13 mouse cellular contexts compared by ENCODE assay signal in genomic region chr6:136612312-136612711, GRCm38 (mm10). TPM values are rescaled to one million over a fixed set of nuclear protein-coding genes. Genes with fewer than 3 reads are reported as not detected.
DNase-seq lines count a peak whose midpoint lies in the region; ATAC-seq and TF ChIP-seq lines count a peak whose summit lies in the region.
"Had no signal": no experiment of that assay in that cellular context is flagged by ENCODE, and none has a peak within 500 bp of the region (broad histone marks: within the 10 kb centered on the region; RNA-seq: fewer than 3 reads in every experiment).

No protein-coding gene starts in this region.

- H3K4me2 ChIP-seq in lung, postnatal 0 days (replicated peaks; ENCODE audit: low read depth, low read length), result no peak overlapping the region
- H3K4me2 ChIP-seq: heart, embryonic 11.5 days had no signal

- intact Hi-C loops in heart, adult 2 months (cut with DNase I), result no loop called here

- no peak overlapping the region for H3K27ac ChIP-seq in heart, adult 2 months
- H3K27ac ChIP-seq in lung, postnatal 0 days (ENCODE audit: low read length), result no peak overlapping the region
- H3K27ac ChIP-seq: embryonic facial prominence, embryonic 10.5 days; hindbrain, embryonic 10.5 days had no signal

- H3K27me3 ChIP-seq in heart, adult 2 months (ENCODE audit: control insufficient read depth, insufficient read depth, low read length), result no peaks in the 10 kb centered on the region
- no peaks in the 10 kb centered on the region for H3K27me3 ChIP-seq in lung, postnatal 0 days (replicated peaks; ENCODE audit: insufficient read depth, low read length)

- no peaks in the 10 kb centered on the region for H3K36me3 ChIP-seq in heart, adult 2 months (ENCODE audit: control insufficient read depth, insufficient read depth, low read length)
- H3K36me3 ChIP-seq in lung, postnatal 0 days (ENCODE audit: insufficient read depth, low read length), result peaks cover 18% of the 10 kb centered on the region

- no peaks in the 10 kb centered on the region for H3K9me3 ChIP-seq in lung, postnatal 0 days (ENCODE audit: low read length)

- no peaks in the 10 kb centered on the region for H3K79me2 ChIP-seq in heart, adult 2 months (replicated peaks; ENCODE audit: control insufficient read depth, insufficient read depth, low read length)

- H3K4me3 ChIP-seq in heart, adult 2 months, result no peak overlapping the region
- H3K4me3 ChIP-seq in lung, postnatal 0 days (ENCODE audit: low read depth, low read length), result no peak overlapping the region
- H3K4me3 ChIP-seq: embryonic facial prominence, embryonic 10.5 days; hindbrain, embryonic 10.5 days had no signal

- H3K9ac ChIP-seq in heart, adult 2 months (ENCODE audit: low read depth, low read length), result no peak overlapping the region
- H3K9ac ChIP-seq in lung, postnatal 0 days (replicated peaks; ENCODE audit: low read depth), result no peak overlapping the region

- ATAC-seq in lung, postnatal 0 days, result no peak
- no peak for ATAC-seq in erythroblast, adult 5-6 weeks (replicated peaks; ENCODE audit: low FRiP score, poor library complexity, severe bottlenecking)

- no peak for TF ChIP-seq EP300 in heart, adult 2 months (IDR thresholded peaks at IDR 0.05; ENCODE audit: insufficient read depth, low read depth, low read length)
- no peak for TF ChIP-seq EP300 in lung, postnatal 0 days (IDR thresholded peaks at IDR 0.05)

- 98% methylated on average over 3 of the region's 3 CpGs for WGBS in heart, adult 2 months
- WGBS in lung, postnatal 0 days, result 93% methylated on average over 3 of the region's 3 CpGs

- no peaks in the 10 kb centered on the region for H3K4me1 ChIP-seq in heart, adult 2 months (ENCODE audit: control insufficient read depth, insufficient read depth, low read length)
- no peaks in the 10 kb centered on the region for H3K4me1 ChIP-seq in lung, postnatal 0 days (ENCODE audit: insufficient read depth, low read depth, low read length)
- H3K4me1 ChIP-seq: embryonic facial prominence, embryonic 10.5 days; hindbrain, embryonic 10.5 days had no signal

- DNase-seq in heart, adult 2 months, result no peak
- no peak for DNase-seq in heart, adult 18-20 months
- DNase-seq in lung, postnatal 0 days (ENCODE audit: low spot score), result no peak
- DNase-seq in lung, postnatal 36 days, result no peak
- peak; percentile 68 for DNase-seq in ZHBTc4 (ENCODE audit: low read depth, low spot score)
- no peak for DNase-seq in frontal cortex, postnatal 25 days (ENCODE audit: low spot score in 2 of 2)
- DNase-seq: kidney, adult 8-10 months; thymus, postnatal 25 days had no signal

- peak; percentile 54 for TF ChIP-seq CTCF in heart, adult 2 months (IDR thresholded peaks at IDR 0.05)
- peak; percentile 29; the same call in 1 of the 2 replicates for TF ChIP-seq CTCF in lung, postnatal 0 days (IDR thresholded peaks at IDR 0.05)

- no peak for TF ChIP-seq POLR2A in heart, adult 2 months (IDR thresholded peaks at IDR 0.05; ENCODE audit: insufficient read depth, low read depth, low read length)

RNA-seq across cellular contexts. Expression of gene Plbd1, which starts 49.4 kb away (rescaled TPM):
- total RNA-seq in heart, adult 2 months (2021), result 10 to 100 TPM; 48.8 to 53.5 TPM
- 28.4 and 50.7 TPM in 2 replicates for polyA plus RNA-seq in heart, adult 2 months (2012; rRNA removed)
- total RNA-seq in heart, adult 18-20 months (2021), result 10 to 100 TPM; 42.7 to 50.9 TPM
- 6.0 and 7.2 TPM in 2 replicates for polyA plus RNA-seq in lung, postnatal 0 days (2015; fragmentation: Nextera tagmentation; extraction: Ambion mirVana)
- 44.2 and 65.4 TPM in 2 replicates for total RNA-seq in erythroblast, adult 5-6 weeks (2015; ENCODE audit: low replicate concordance)
- 49.7 and 54.4 TPM in 2 replicates for total RNA-seq in erythroblast, adult 5-6 weeks (2017; ENCODE audit: low replicate concordance)
- total RNA-seq: G1E had no signal
- polyA plus RNA-seq: G1E had no signal
